Mouse (Mus musculus): Measurements from ENCODE around the gene Rnf121. TPM values are rescaled to one million over a fixed set of nuclear protein-coding genes. Genes with fewer than 3 reads are reported as not detected.

The Rnf121 gene
- polyA plus RNA-seq, 1 experiment from 2014 or later, result 35.8 TPM

GRCm38 (mm10) chr7:102100868-102101267 is 35.6 kb upstream of the Rnf121 start:
- in situ Hi-C loops (cut with MboI; ENCODE audit: low pct_unique_long_range_greater_than_20kb), result no loop called here
- TF ChIP-seq CTCF (IDR thresholded peaks at IDR 0.05), result no peak
- no peaks in the 10 kb centered on the region for H3K27me3 ChIP-seq
- no peak for DNase-seq (ENCODE audit: low read depth, low spot score)
- ATAC-seq, result no peak
- ChIA-PET CTCF (interaction anchor here (0.6 kb wide), 1 partner anchor 13 kb away, joined by 3 read pairs; no protein-coding TSS in a partner anchor), POLR2A (interaction anchor here (0.5 kb wide), 1 partner anchor 44 kb away, joined by 4 read pairs; no protein-coding TSS in a partner anchor)

GRCm38 (mm10) chr7:102099760-102100661 is 34.7 kb upstream of the Rnf121 start:
- no peak for DNase-seq (ENCODE audit: low read depth, low spot score)
- TF ChIP-seq CTCF (IDR thresholded peaks at IDR 0.05), result no peak
- CTCF ChIA-PET, result interaction anchor here (0.6 kb wide), 1 partner anchor 12 kb away, joined by 3 read pairs; no protein-coding TSS in a partner anchor
- in situ Hi-C loops (cut with MboI; ENCODE audit: low pct_unique_long_range_greater_than_20kb), result no loop called here
- POLR2A ChIA-PET, result interaction anchor here (0.7 kb wide), 1 partner anchor 41 kb away, joined by 3 read pairs; no protein-coding TSS in a partner anchor
- no peaks in the 10 kb centered on the region for H3K27me3 ChIP-seq
- no peak for ATAC-seq

- no peak for DNase-seq (ENCODE audit: low read depth, low spot score)
- POLR2A ChIA-PET, result interaction anchor here (0.6 kb wide), 1 partner anchor 60 kb away, joined by 3 read pairs; no protein-coding TSS in a partner anchor
- H3K27me3 ChIP-seq, result no peaks in the 10 kb centered on the region
- TF ChIP-seq CTCF (IDR thresholded peaks at IDR 0.05), result no peak
- ATAC-seq, result no peak
- in situ Hi-C loops (cut with MboI; ENCODE audit: low pct_unique_long_range_greater_than_20kb), result no loop called here
- CTCF ChIA-PET, result interaction anchor here (1.0 to 1.4 kb wide), 2 partner anchors 13 to 20 kb away, joined by 3 read pairs; no protein-coding TSS in a partner anchor
Measured at GRCm38 (mm10) chr7:102087336-102087735, 22.1 kb upstream of the Rnf121 start.

DNA sequence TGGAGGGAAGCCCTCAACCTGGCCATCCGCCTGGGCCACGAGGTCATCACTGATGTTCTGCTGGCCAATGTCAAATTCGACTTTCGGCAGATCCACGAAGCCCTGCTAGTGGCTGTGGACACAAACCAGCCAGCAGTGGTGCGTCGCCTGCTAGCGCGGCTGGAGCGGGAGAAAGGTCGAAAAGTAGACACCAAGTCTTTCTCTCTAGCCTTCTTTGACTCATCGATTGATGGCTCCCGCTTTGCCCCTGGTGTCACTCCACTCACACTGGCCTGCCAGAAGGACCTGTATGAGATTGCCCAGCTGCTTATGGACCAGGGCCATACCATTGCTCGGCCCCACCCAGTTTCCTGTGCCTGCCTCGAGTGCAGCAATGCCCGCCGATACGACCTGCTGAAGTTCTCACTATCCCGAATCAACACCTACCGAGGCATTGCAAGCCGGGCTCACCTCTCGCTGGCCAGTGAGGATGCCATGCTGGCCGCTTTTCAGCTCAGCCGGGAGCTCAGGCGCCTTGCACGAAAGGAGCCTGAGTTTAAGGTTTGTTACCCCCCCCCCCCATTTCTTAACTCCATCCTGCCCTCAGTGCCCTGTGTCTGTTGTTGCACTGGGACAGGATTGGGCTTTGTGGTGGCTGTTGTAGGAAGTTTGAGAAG is 18.9 kb upstream of the Rnf121 start:
- CTCF ChIA-PET, result no interaction called here
- POLR2A ChIA-PET, result no interaction called here
- no peak for ATAC-seq
- H3K27me3 ChIP-seq, result no peaks in the 10 kb centered on the region
- in situ Hi-C loops (cut with MboI; ENCODE audit: low pct_unique_long_range_greater_than_20kb), result no loop called here
- TF ChIP-seq CTCF (IDR thresholded peaks at IDR 0.05), result no peak
- DNase-seq (ENCODE audit: low read depth, low spot score), result no peak

- TF ChIP-seq CTCF (IDR thresholded peaks at IDR 0.05), result no peak
- ChIA-PET CTCF (no interaction called here), POLR2A (no interaction called here)
- no peak for ATAC-seq
- no peaks in the 10 kb centered on the region for H3K27me3 ChIP-seq
- in situ Hi-C loops (cut with MboI; ENCODE audit: low pct_unique_long_range_greater_than_20kb), result no loop called here
- DNase-seq (ENCODE audit: low read depth, low spot score), result no peak
Measured at GRCm38 (mm10) chr7:102082816-102083215, 17.5 kb upstream of the Rnf121 start, which contains the start of gene Trpc2. TSS of gene Trpc2 (plus strand) at chr7:102083116.

- CTCF ChIA-PET, result interaction anchor here (1.3 kb wide), 1 partner anchor 156 kb away, joined by 3 read pairs; no protein-coding TSS in a partner anchor
- H3K27me3 ChIP-seq, result no peaks in the 10 kb centered on the region
- ATAC-seq, result no peak
- no peak for DNase-seq (ENCODE audit: low read depth, low spot score)
- no peak for TF ChIP-seq CTCF (IDR thresholded peaks at IDR 0.05)
- POLR2A ChIA-PET, result no interaction called here
- in situ Hi-C loops (cut with MboI; ENCODE audit: low pct_unique_long_range_greater_than_20kb), result no loop called here
Measured at GRCm38 (mm10) chr7:102081784-102082183, 16.5 kb upstream of the Rnf121 start.

DNA sequence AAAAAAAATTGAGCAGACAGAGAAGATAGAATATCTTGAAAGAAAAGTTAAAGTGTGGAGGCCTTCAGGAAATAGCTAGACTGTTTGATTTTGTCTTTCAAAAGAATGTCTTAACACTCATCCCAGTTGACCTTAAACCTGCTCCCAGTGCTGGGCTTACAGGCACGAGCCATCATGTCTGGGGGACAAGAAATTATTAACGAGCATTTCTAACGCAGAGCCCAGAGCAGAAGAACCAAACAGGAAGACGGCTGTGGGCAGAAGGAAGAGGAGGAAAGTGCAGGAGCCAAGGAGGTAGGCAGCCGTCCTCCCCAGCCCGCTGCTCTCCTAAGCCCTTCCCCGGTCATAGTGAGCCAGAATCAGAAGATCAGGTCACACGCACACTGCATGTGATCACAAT is 15.0 kb upstream of the Rnf121 start:
- no peak for TF ChIP-seq CTCF (IDR thresholded peaks at IDR 0.05)
- ATAC-seq (no peak), DNase-seq (ENCODE audit: low read depth, low spot score) (no peak)
- no peaks in the 10 kb centered on the region for H3K27me3 ChIP-seq
- ChIA-PET CTCF (interaction anchor here (1.1 kb wide), 1 partner anchor 21 kb away, joined by 3 read pairs; no protein-coding TSS in a partner anchor), POLR2A (no interaction called here)
- in situ Hi-C loops (cut with MboI; ENCODE audit: low pct_unique_long_range_greater_than_20kb), result no loop called here

DNA sequence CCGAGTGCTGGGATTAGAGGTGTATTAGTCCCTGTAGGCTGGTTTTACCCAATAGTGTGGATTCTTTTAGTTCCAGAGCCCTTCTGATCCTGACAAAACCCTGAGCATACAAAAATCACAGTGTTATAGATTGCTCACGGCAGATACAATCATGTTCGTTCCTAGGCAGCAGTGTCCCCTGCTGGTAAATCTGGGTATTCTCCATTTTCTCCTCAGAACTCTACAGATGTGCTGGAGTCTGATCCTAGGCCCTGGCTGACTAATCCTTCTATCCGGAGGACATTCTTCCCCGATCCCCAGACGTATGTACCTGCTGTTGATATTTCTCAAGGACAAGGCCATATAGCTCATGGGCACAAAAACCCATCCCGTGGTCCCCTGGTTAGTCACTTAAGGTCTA is 13.2 kb upstream of the Rnf121 start:
- ChIA-PET CTCF (interaction anchor here (0.9 to 1.7 kb wide), 2 partner anchors 63 to 425 kb away, joined by 3 to 4 read pairs; no protein-coding TSS in a partner anchor), POLR2A (no interaction called here)
- in situ Hi-C loops (cut with MboI; ENCODE audit: low pct_unique_long_range_greater_than_20kb), result loop anchor here (5.0 kb wide), 2 partner anchors 161 to 416 kb away; partner anchors contain the start of gene Clpb
- TF ChIP-seq CTCF (IDR thresholded peaks at IDR 0.05), result no peak
- no peaks in the 10 kb centered on the region for H3K27me3 ChIP-seq
- DNase-seq (ENCODE audit: low read depth, low spot score), result no peak
- no peak for ATAC-seq

- ChIA-PET CTCF (interaction anchor here (0.5 to 0.6 kb wide), 2 partner anchors 151 to 162 kb away, joined by 3 read pairs; no protein-coding TSS in a partner anchor), POLR2A (no interaction called here)
- in situ Hi-C loops (cut with MboI; ENCODE audit: low pct_unique_long_range_greater_than_20kb), result loop anchor here (5.0 kb wide), 2 partner anchors 160 to 415 kb away; partner anchors contain the start of gene Clpb
- peak; percentile 68 for TF ChIP-seq CTCF (IDR thresholded peaks at IDR 0.05)
- DNase-seq (ENCODE audit: low read depth, low spot score) (no peak), ATAC-seq (no peak)
- no peaks in the 10 kb centered on the region for H3K27me3 ChIP-seq
Measured at GRCm38 (mm10) chr7:102076714-102077296, 11.5 kb upstream of the Rnf121 start.

DNA sequence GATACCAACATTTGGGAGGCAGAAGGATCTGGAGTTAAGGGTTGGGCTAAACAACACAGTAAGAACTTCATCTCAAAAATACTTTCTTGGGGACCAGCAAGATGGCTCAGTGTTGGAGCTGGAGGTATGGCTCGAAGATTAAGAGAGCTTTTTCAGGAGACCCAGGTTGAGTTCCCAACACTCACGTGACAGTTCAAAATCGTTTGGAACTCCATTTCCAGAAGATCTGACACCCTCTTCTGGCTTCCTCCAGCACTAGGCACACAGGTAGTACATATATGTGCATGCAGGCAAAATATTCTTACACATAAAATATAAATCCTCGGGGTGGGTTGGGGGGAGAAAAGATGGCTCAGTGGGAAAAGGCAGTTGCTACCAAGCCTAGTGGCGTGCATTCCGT is 1.1 kb upstream of the Rnf121 start:
- TF ChIP-seq CTCF (IDR thresholded peaks at IDR 0.05), result no peak
- DNase-seq (ENCODE audit: low read depth, low spot score), result no peak
- no peaks in the 10 kb centered on the region for H3K27me3 ChIP-seq
- in situ Hi-C loops (cut with MboI; ENCODE audit: low pct_unique_long_range_greater_than_20kb), result no loop called here
- no peak for ATAC-seq
- ChIA-PET POLR2A (interaction anchor here (0.9 kb wide), 1 partner anchor 10 kb away, joined by 4 read pairs; no protein-coding TSS in a partner anchor), CTCF (interaction anchor here (1.0 kb wide), 1 partner anchor 413 kb away, joined by 3 read pairs; no protein-coding TSS in a partner anchor)

Data from Patski (cell line).